Mouse (Mus musculus) adrenal gland, adult 8-10 months (tissue): Measurements from ENCODE around the gene Erbb4. TPM values are rescaled to one million over a fixed set of nuclear protein-coding genes. Genes with fewer than 3 reads are reported as not detected.
"Not testable (repeated sequence)": the region's sequence is repeated elsewhere in the genome, so short reads cannot be mapped to it uniquely, and the experiment has no call there.

Source experiments
- DNase-seq: peaks from one replicate; pipeline ENCODE4 v3.0.0; 2022
- total RNA-seq, 4 experiments: library from RNA; stranded (reverse); gene quantifications; 2 replicates each; pipeline ENCODE4 v1.2.4; 2022

Gene Erbb4
- total RNA-seq, 4 experiments from 2014 or later = 1.1 to 2.0 (median 1.3) TPM

GRCm38 (mm10) chr1:68859480-68859879, 248.4 kb downstream of the Erbb4 start:
- DNase-seq = no peak

GRCm38 (mm10) chr1:68839352-68839751, 268.5 kb downstream of the Erbb4 start:
- no peak for DNase-seq

- DNase-seq = no peak
These were observed 273.2 kb downstream of the Erbb4 start for GRCm38 (mm10) chr1:68834686-68835085.

GRCm38 (mm10) chr1:68832101-68832500, 275.8 kb downstream of the Erbb4 start:
- no peak for DNase-seq

- no peak for DNase-seq
These were observed 276.3 kb downstream of the Erbb4 start for GRCm38 (mm10) chr1:68831575-68831974.

- no peak for DNase-seq
These were observed 277.2 kb downstream of the Erbb4 start for GRCm38 (mm10) chr1:68830501-68831239.

GRCm38 (mm10) chr1:68823116-68823644, 284.7 kb downstream of the Erbb4 start:
- DNase-seq = no peak

GRCm38 (mm10) chr1:68806711-68807110, 301.1 kb downstream of the Erbb4 start:
- no peak for DNase-seq

GRCm38 (mm10) chr1:68787409-68788015, 320.3 kb downstream of the Erbb4 start:
- no peak for DNase-seq

GRCm38 (mm10) chr1:68780653-68781052, 327.2 kb downstream of the Erbb4 start:
- no peak for DNase-seq

- no peak for DNase-seq
These were observed 327.8 kb downstream of the Erbb4 start for GRCm38 (mm10) chr1:68780032-68780431.

GRCm38 (mm10) chr1:68766095-68766494, 341.8 kb downstream of the Erbb4 start:
- DNase-seq = not testable (repeated sequence)

- no peak for DNase-seq
These were observed 345.4 kb downstream of the Erbb4 start for GRCm38 (mm10) chr1:68762456-68762855.

- DNase-seq = no peak
These were observed 358.9 kb downstream of the Erbb4 start for GRCm38 (mm10) chr1:68748976-68749375.

- DNase-seq = no peak
These were observed 426.4 kb downstream of the Erbb4 start for GRCm38 (mm10) chr1:68681478-68681877.

GRCm38 (mm10) chr1:68674667-68675066, 433.2 kb downstream of the Erbb4 start:
- DNase-seq = no peak

GRCm38 (mm10) chr1:68666831-68667601, 440.8 kb downstream of the Erbb4 start:
- DNase-seq = no peak

- DNase-seq = no peak
These were observed 517.4 kb downstream of the Erbb4 start for GRCm38 (mm10) chr1:68590475-68590874.

GRCm38 (mm10) chr1:68573851-68574540, 533.9 kb downstream of the Erbb4 start:
- DNase-seq = no peak

- DNase-seq = no peak
These were observed 536.9 kb downstream of the Erbb4 start for GRCm38 (mm10) chr1:68570924-68571323.

- DNase-seq = no peak
These were observed 564.9 kb downstream of the Erbb4 start for GRCm38 (mm10) chr1:68542942-68543341.

- no peak for DNase-seq
These were observed 590.0 kb downstream of the Erbb4 start for GRCm38 (mm10) chr1:68517820-68518219.
